22 mouse cellular contexts compared by ENCODE assay signal in the genomic region with DNA sequence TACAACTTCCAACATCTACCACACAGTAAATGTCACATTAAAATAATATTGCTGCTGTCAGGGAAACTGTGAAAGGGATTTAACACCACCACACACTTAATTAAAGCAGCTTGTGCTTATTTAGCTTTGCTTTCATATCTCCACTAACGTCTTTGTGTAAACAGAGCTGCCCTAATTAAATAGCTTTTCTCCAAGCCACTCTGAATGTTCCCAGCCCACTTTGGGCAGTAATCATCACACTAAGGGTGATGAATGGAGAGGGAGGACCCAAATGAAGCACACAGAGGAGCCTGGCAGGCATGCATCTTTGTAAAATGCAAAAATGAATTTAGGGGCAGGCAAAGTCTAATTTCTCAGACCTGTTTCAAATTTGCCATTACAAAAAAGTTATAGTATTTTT.
DNase-seq lines count a peak whose midpoint lies in the region; ATAC-seq lines count a peak whose summit lies in the region.
"Had no signal": no experiment of that assay in that cellular context is flagged by ENCODE, and none has a peak within 500 bp of the region (broad histone marks: within the 10 kb centered on the region; RNA-seq: fewer than 3 reads in every experiment).

No protein-coding gene starts in this region.

- no peaks in the 10 kb centered on the region for H3K9me3 ChIP-seq in midbrain, embryonic 12.5 days
- H3K9me3 ChIP-seq in midbrain, embryonic 16.5 days (replicated peaks; ENCODE audit: control insufficient read depth, low read length, poor library complexity, severe bottlenecking) = no peaks in the 10 kb centered on the region
- no peaks in the 10 kb centered on the region for H3K9me3 ChIP-seq in forebrain, embryonic 13.5 days (replicated peaks)
- H3K9me3 ChIP-seq in limb, embryonic 13.5 days = no peaks in the 10 kb centered on the region
- H3K9me3 ChIP-seq: embryonic facial prominence, embryonic 13.5 days; heart, embryonic 15.5 days had no signal

- H3K9ac ChIP-seq in midbrain, embryonic 12.5 days (replicated peaks) = no peak overlapping the region
- no peak overlapping the region for H3K9ac ChIP-seq in midbrain, embryonic 16.5 days (ENCODE audit: low read depth, low read length)
- no peak overlapping the region for H3K9ac ChIP-seq in forebrain, embryonic 13.5 days
- H3K9ac ChIP-seq in limb, embryonic 13.5 days = no peak overlapping the region
- H3K9ac ChIP-seq: embryonic facial prominence, embryonic 13.5 days; heart, embryonic 15.5 days had no signal

- no peak overlapping the region for H3K4me3 ChIP-seq in midbrain, embryonic 12.5 days
- H3K4me3 ChIP-seq in midbrain, embryonic 16.5 days (ENCODE audit: low read depth, low read length) = no peak overlapping the region
- no peak overlapping the region for H3K4me3 ChIP-seq in forebrain, embryonic 13.5 days
- H3K4me3 ChIP-seq in limb, embryonic 13.5 days = no peak overlapping the region
- H3K4me3 ChIP-seq: embryonic facial prominence, embryonic 13.5 days; heart, embryonic 15.5 days had no signal

- H3K27ac ChIP-seq in midbrain, embryonic 12.5 days (replicated peaks) = no peak overlapping the region
- no peak overlapping the region for H3K27ac ChIP-seq in midbrain, embryonic 16.5 days (ENCODE audit: low read length)
- H3K27ac ChIP-seq in forebrain, embryonic 13.5 days = no peak overlapping the region
- no peak overlapping the region for H3K27ac ChIP-seq in limb, embryonic 13.5 days
- H3K27ac ChIP-seq: embryonic facial prominence, embryonic 13.5 days; heart, embryonic 15.5 days; hindbrain, postnatal 0 days; kidney, postnatal 0 days; stomach, postnatal 0 days had no signal

- no peaks in the 10 kb centered on the region for H3K27me3 ChIP-seq in midbrain, embryonic 12.5 days
- H3K27me3 ChIP-seq in midbrain, embryonic 16.5 days (ENCODE audit: control insufficient read depth, insufficient read depth, low read depth, low read length) = no peaks in the 10 kb centered on the region
- H3K27me3 ChIP-seq in forebrain, embryonic 13.5 days = no peaks in the 10 kb centered on the region
- no peaks in the 10 kb centered on the region for H3K27me3 ChIP-seq in limb, embryonic 13.5 days
- H3K27me3 ChIP-seq: embryonic facial prominence, embryonic 13.5 days; heart, embryonic 15.5 days; Patski had no signal

- ATAC-seq in midbrain, embryonic 12.5 days (ENCODE audit: low FRiP score, low read depth) = peak; percentile 44; the same call in 1 of the 2 replicates
- ATAC-seq in midbrain, embryonic 16.5 days = no peak
- peak; percentile 86 for ATAC-seq in forebrain, embryonic 13.5 days
- 0 out of 2 replicates have a peak, but pooled peaks have one; percentile 15 for ATAC-seq in limb, embryonic 13.5 days (ENCODE audit: low FRiP score, low read depth)
- ATAC-seq in CD4-positive, CD25-positive, alpha-beta regulatory T cell, adult 4 months = no peak
- ATAC-seq: hindbrain, postnatal 0 days; intestine, postnatal 0 days; Patski had no signal

- no peaks in the 10 kb centered on the region for H3K36me3 ChIP-seq in midbrain, embryonic 12.5 days
- no peaks in the 10 kb centered on the region for H3K36me3 ChIP-seq in midbrain, embryonic 16.5 days (ENCODE audit: control insufficient read depth, insufficient read depth, low read length)
- no peaks in the 10 kb centered on the region for H3K36me3 ChIP-seq in forebrain, embryonic 13.5 days (ENCODE audit: poor library complexity, severe bottlenecking)
- H3K36me3 ChIP-seq in limb, embryonic 13.5 days = no peaks in the 10 kb centered on the region
- H3K36me3 ChIP-seq: embryonic facial prominence, embryonic 13.5 days; heart, embryonic 15.5 days had no signal

- H3K4me2 ChIP-seq in midbrain, embryonic 12.5 days (replicated peaks) = no peak overlapping the region
- H3K4me2 ChIP-seq in midbrain, embryonic 16.5 days (ENCODE audit: low read length) = no peak overlapping the region
- H3K4me2 ChIP-seq in forebrain, embryonic 13.5 days = no peak overlapping the region
- no peak overlapping the region for H3K4me2 ChIP-seq in limb, embryonic 13.5 days (replicated peaks)
- H3K4me2 ChIP-seq: embryonic facial prominence, embryonic 13.5 days; heart, embryonic 15.5 days; liver, embryonic 11.5 days had no signal

- H3K4me1 ChIP-seq in midbrain, embryonic 12.5 days = no peaks in the 10 kb centered on the region; the same call in 1 of the 2 replicates
- H3K4me1 ChIP-seq in midbrain, embryonic 16.5 days (ENCODE audit: control insufficient read depth, insufficient read depth, low read length) = no peaks in the 10 kb centered on the region
- H3K4me1 ChIP-seq in forebrain, embryonic 13.5 days = peaks cover 4% of the 10 kb centered on the region; the same call in 1 of the 2 replicates
- H3K4me1 ChIP-seq in limb, embryonic 13.5 days = no peaks in the 10 kb centered on the region
- H3K4me1 ChIP-seq: embryonic facial prominence, embryonic 13.5 days; heart, embryonic 15.5 days had no signal

- WGBS in midbrain, embryonic 12.5 days = 19% methylated on average over 1 of the region's 1 CpGs
- 4% methylated on average over 1 of the region's 1 CpGs for WGBS in midbrain, embryonic 16.5 days
- WGBS in forebrain, embryonic 13.5 days = 2% methylated on average over 1 of the region's 1 CpGs
- WGBS in limb, embryonic 13.5 days = 0% methylated on average over 1 of the region's 1 CpGs

- DNase-seq in embryo, embryonic 10.5 days (ENCODE audit: low spot score) = peak; percentile 15
- DNase-seq in neural tube, embryonic 10.5 days (ENCODE audit: extremely low spot score, low spot score) = no peak
- DNase-seq: adrenal gland, postnatal 10 days; cerebellum, adult 18-20 months; cerebellum, postnatal 25 days; gastrocnemius, postnatal 36 days; heart, postnatal 4 days; lung, adult 2 months; right cerebral cortex, adult 18-20 months had no signal

Comparison
In these comparisons a context has a peak if more than half of its experiments do, and no peak if none do; other contexts are left out.
1. ATAC-seq: peak in midbrain, embryonic 12.5 days (single experiment), forebrain, embryonic 13.5 days (single experiment) and limb, embryonic 13.5 days (single experiment); none in midbrain, embryonic 16.5 days (single experiment) and CD4-positive, CD25-positive, alpha-beta regulatory T cell, adult 4 months (single experiment).